Mouse (Mus musculus): ENCODE measurements around the gene Zbtb8a.

The Zbtb8a gene

GRCm38 (mm10) chr4:129334677-129335215 lies 43.2 kb downstream of the Zbtb8a start:
- DNase-seq (ENCODE audit: low spot score): peak; percentile 27

GRCm38 (mm10) chr4:129332846-129333245 lies 45.1 kb downstream of the Zbtb8a start:
- DNase-seq (ENCODE audit: low spot score): no peak

GRCm38 (mm10) chr4:129326191-129326590 lies 51.7 kb downstream of the Zbtb8a start:
- no peak for DNase-seq (ENCODE audit: low spot score)

GRCm38 (mm10) chr4:129324756-129325155 lies 53.2 kb downstream of the Zbtb8a start:
- DNase-seq (ENCODE audit: low spot score): no peak

- DNase-seq (ENCODE audit: low spot score): no peak
Measured at GRCm38 (mm10) chr4:129323491-129323890, 54.4 kb downstream of the Zbtb8a start.

- no peak for DNase-seq (ENCODE audit: low spot score)
Measured at GRCm38 (mm10) chr4:129322042-129322441, 55.9 kb downstream of the Zbtb8a start.

GRCm38 (mm10) chr4:129320876-129321275 lies 57.0 kb downstream of the Zbtb8a start:
- no peak for DNase-seq (ENCODE audit: low spot score)

- DNase-seq (ENCODE audit: low spot score): no peak
Measured at GRCm38 (mm10) chr4:129313886-129314285, 64.0 kb downstream of the Zbtb8a start.

- DNase-seq (ENCODE audit: low spot score): no peak
Measured at GRCm38 (mm10) chr4:129307936-129308335, 70.0 kb downstream of the Zbtb8a start.

- no peak for DNase-seq (ENCODE audit: low spot score)
Measured at GRCm38 (mm10) chr4:129304306-129304705, 73.6 kb downstream of the Zbtb8a start.

GRCm38 (mm10) chr4:129303816-129304215 lies 74.1 kb downstream of the Zbtb8a start:
- DNase-seq (ENCODE audit: low spot score): no peak

All from urinary bladder, postnatal 10 days (tissue).